Mouse (Mus musculus): ENCODE data around the gene Neurl1a. TPM values are rescaled to one million over a fixed set of nuclear protein-coding genes. Genes with fewer than 3 reads are reported as not detected.

The Neurl1a gene
- polyA plus RNA-seq, 1 experiment, result 3.7 TPM

DNA sequence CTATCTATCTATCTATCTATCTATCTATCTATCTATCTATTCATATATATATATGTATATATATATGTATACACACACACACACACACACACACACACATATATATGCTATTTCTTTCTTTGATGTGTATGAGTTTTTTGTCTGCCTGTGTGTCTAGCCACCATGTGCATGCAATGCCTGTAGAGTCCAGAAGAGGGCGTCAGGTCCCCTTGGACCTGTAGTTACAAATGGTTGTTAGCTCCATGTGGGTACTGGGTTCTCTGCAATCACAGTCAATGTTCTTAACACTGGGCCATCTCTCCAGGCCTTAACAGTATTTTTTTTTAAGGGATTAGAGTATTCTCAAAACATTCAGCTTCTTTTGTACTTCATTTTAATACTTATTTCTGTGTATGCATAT lies 34.9 kb downstream of the Neurl1a start:
- H3ac ChIP-seq (ENCODE audit: control insufficient read depth, insufficient read length, low read depth), result no peak overlapping the region
- no peaks in the 10 kb centered on the region for H3K27me3 ChIP-seq (ENCODE audit: control insufficient read depth, insufficient read depth, insufficient read length)
- H3K4me3 ChIP-seq (ENCODE audit: insufficient read depth, poor library complexity, severe bottlenecking), result no peak overlapping the region
- no peaks in the 10 kb centered on the region for H3K79me2 ChIP-seq (ENCODE audit: control insufficient read depth, insufficient read depth)
- TF ChIP-seq MYOG (IDR thresholded peaks at IDR 0.05; ENCODE audit: control insufficient read depth, extremely low read depth, insufficient read length), result no peak
- no peak for TF ChIP-seq MYOD1 (IDR thresholded peaks at IDR 0.05; ENCODE audit: control insufficient read depth, insufficient read length, low read depth)
- TF ChIP-seq FOSL1 (IDR thresholded peaks at IDR 0.05; ENCODE audit: insufficient read depth, low read length, poor library complexity, severe bottlenecking), result no peak
- no peak for TF ChIP-seq MAX (IDR thresholded peaks at IDR 0.05)
- TF ChIP-seq CTCF (IDR thresholded peaks at IDR 0.05; ENCODE audit: control insufficient read depth, insufficient read depth, insufficient read length), result no peak
- no peaks in the 10 kb centered on the region for H3K79me3 ChIP-seq (ENCODE audit: low read depth)
- no peaks in the 10 kb centered on the region for H3K36me3 ChIP-seq (ENCODE audit: control insufficient read depth, insufficient read depth)

DNA sequence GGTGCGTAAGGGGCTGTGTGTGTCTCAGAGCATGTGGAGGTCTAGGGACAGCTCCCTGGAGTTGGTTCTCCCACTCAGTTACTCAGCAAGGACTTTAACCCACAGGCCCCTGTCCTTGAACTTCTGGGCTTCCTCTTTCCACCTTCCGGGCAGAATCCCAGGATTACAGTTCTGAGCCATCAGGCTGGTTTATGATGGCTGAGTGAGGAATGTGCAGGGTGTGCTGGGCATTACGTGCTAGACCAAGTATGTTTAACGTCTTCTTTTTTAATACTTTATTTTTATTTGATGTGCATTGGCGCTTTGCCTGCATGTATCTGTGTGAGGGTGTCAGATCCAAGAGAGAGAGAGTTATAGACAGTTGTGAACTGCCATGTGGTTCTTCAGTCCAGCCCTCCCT lies 38.1 kb downstream of the Neurl1a start:
- Histone ChIP-seq H3K79me3 (ENCODE audit: low read depth) (no peaks in the 10 kb centered on the region), H3K79me2 (ENCODE audit: control insufficient read depth, insufficient read depth) (no peaks in the 10 kb centered on the region), H3K4me3 (ENCODE audit: insufficient read depth, poor library complexity, severe bottlenecking) (no peak overlapping the region), H3K27me3 (ENCODE audit: control insufficient read depth, insufficient read depth, insufficient read length) (no peaks in the 10 kb centered on the region), H3ac (ENCODE audit: control insufficient read depth, insufficient read length, low read depth) (no peak overlapping the region), H3K36me3 (ENCODE audit: control insufficient read depth, insufficient read depth) (no peaks in the 10 kb centered on the region)
- TF ChIP-seq CEBPB (IDR thresholded peaks at IDR 0.05; ENCODE audit: low read depth) (no peak), FOSL1 (IDR thresholded peaks at IDR 0.05; ENCODE audit: insufficient read depth, low read length, poor library complexity, severe bottlenecking) (no peak), MYOD1 (IDR thresholded peaks at IDR 0.05; ENCODE audit: control insufficient read depth, insufficient read length, low read depth) (no peak), CTCF (IDR thresholded peaks at IDR 0.05; ENCODE audit: control insufficient read depth, insufficient read depth, insufficient read length) (no peak)

DNA sequence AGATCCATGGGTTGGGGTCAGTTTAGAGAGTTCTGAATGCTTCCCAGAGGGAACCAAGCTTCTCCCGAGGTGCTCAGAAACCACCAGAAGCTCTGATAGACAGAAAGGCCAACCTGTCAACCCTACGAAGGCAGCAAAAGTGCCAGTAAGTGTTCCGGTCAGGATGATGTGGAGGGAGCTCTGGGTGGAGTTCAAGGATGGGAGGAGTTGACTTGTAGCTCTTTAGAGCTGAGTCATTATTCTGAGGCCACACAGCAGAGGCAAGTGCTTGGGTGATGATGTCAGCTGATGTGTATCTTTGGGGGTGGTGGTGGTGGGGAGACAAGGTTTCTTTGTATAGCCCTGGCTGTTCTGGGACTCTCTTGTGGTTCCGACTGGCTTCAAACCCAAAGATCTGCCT lies 41.0 kb downstream of the Neurl1a start:
- no peak overlapping the region for H3K4me3 ChIP-seq (ENCODE audit: insufficient read depth, poor library complexity, severe bottlenecking)
- TF ChIP-seq CTCF (IDR thresholded peaks at IDR 0.05; ENCODE audit: control insufficient read depth, insufficient read depth, insufficient read length) (no peak), FOSL1 (IDR thresholded peaks at IDR 0.05; ENCODE audit: insufficient read depth, low read length, poor library complexity, severe bottlenecking) (peak; percentile 45), CEBPB (IDR thresholded peaks at IDR 0.05; ENCODE audit: low read depth) (peak; percentile 7), MYOD1 (IDR thresholded peaks at IDR 0.05; ENCODE audit: control insufficient read depth, insufficient read length, low read depth) (peak; percentile 34)
- H3ac ChIP-seq (ENCODE audit: control insufficient read depth, insufficient read length, low read depth), result no peak overlapping the region
- H3K27me3 ChIP-seq (ENCODE audit: control insufficient read depth, insufficient read depth, insufficient read length), result no peaks in the 10 kb centered on the region
- no peaks in the 10 kb centered on the region for H3K79me3 ChIP-seq (ENCODE audit: low read depth)
- H3K79me2 ChIP-seq (ENCODE audit: control insufficient read depth, insufficient read depth), result no peaks in the 10 kb centered on the region
- no peaks in the 10 kb centered on the region for H3K36me3 ChIP-seq (ENCODE audit: control insufficient read depth, insufficient read depth)

DNA sequence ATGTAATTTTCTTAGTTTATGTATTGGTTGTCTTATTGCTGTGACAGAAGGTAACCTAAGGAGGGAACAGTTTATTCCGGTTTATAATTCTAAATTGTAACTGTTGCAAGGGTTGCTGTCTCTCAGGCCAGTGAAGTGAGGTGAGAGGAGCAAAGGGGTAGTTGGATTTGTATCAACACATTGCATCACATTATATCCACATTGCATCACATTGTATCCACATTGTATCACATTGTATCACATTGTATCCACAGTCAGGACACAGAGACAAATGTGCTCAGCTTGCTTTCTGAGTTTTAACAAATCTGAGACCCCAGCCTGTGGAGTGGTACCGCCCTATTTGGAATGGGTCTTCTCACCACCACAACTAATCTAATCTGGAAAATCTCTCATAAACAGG lies 41.6 kb downstream of the Neurl1a start:
- Histone ChIP-seq H3K79me3 (ENCODE audit: low read depth) (no peaks in the 10 kb centered on the region), H3K36me3 (ENCODE audit: control insufficient read depth, insufficient read depth) (no peaks in the 10 kb centered on the region), H3K4me3 (ENCODE audit: insufficient read depth, poor library complexity, severe bottlenecking) (no peak overlapping the region), H3K27me3 (ENCODE audit: control insufficient read depth, insufficient read depth, insufficient read length) (no peaks in the 10 kb centered on the region), H3K79me2 (ENCODE audit: control insufficient read depth, insufficient read depth) (no peaks in the 10 kb centered on the region), H3ac (ENCODE audit: control insufficient read depth, insufficient read length, low read depth) (no peak overlapping the region)
- TF ChIP-seq MYOG (IDR thresholded peaks at IDR 0.05; ENCODE audit: control insufficient read depth, extremely low read depth, insufficient read length) (no peak), CTCF (IDR thresholded peaks at IDR 0.05; ENCODE audit: control insufficient read depth, insufficient read depth, insufficient read length) (no peak), CEBPB (IDR thresholded peaks at IDR 0.05; ENCODE audit: low read depth) (no peak), USF1 (IDR thresholded peaks at IDR 0.05; ENCODE audit: low read depth) (no peak), MAX (IDR thresholded peaks at IDR 0.05) (no peak), MYOD1 (IDR thresholded peaks at IDR 0.05; ENCODE audit: control insufficient read depth, insufficient read length, low read depth) (no peak), FOSL1 (IDR thresholded peaks at IDR 0.05; ENCODE audit: insufficient read depth, low read length, poor library complexity, severe bottlenecking) (no peak)

DNA sequence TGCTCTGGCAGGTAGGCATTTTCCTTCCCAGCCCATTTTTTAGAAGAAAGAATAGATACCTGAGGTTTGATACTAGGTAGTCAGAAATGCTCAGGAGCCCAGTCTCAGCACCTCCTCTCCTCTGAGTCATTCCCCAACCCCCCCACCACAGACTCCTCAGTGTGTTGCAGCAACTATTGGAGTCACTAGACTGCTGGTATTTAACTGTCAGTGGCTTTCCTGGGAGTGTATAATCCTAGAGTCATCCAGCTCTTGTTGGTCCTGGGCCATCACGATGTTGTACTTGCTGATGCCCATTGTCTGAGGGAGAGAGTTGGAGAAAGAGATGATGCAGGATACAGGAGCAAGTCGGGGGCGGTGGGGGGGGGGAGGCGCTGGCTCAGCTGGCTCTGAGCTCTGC lies 42.4 kb downstream of the Neurl1a start:
- Histone ChIP-seq H3ac (ENCODE audit: control insufficient read depth, insufficient read length, low read depth) (no peak overlapping the region), H3K36me3 (ENCODE audit: control insufficient read depth, insufficient read depth) (no peaks in the 10 kb centered on the region), H3K79me2 (ENCODE audit: control insufficient read depth, insufficient read depth) (no peaks in the 10 kb centered on the region), H3K27me3 (ENCODE audit: control insufficient read depth, insufficient read depth, insufficient read length) (no peaks in the 10 kb centered on the region), H3K4me3 (ENCODE audit: insufficient read depth, poor library complexity, severe bottlenecking) (no peak overlapping the region), H3K79me3 (ENCODE audit: low read depth) (no peaks in the 10 kb centered on the region)
- TF ChIP-seq CEBPB (IDR thresholded peaks at IDR 0.05; ENCODE audit: low read depth), result peak; percentile 60
- no peak for TF ChIP-seq CTCF (IDR thresholded peaks at IDR 0.05; ENCODE audit: control insufficient read depth, insufficient read depth, insufficient read length)
- no peak for TF ChIP-seq MAX (IDR thresholded peaks at IDR 0.05)

DNA sequence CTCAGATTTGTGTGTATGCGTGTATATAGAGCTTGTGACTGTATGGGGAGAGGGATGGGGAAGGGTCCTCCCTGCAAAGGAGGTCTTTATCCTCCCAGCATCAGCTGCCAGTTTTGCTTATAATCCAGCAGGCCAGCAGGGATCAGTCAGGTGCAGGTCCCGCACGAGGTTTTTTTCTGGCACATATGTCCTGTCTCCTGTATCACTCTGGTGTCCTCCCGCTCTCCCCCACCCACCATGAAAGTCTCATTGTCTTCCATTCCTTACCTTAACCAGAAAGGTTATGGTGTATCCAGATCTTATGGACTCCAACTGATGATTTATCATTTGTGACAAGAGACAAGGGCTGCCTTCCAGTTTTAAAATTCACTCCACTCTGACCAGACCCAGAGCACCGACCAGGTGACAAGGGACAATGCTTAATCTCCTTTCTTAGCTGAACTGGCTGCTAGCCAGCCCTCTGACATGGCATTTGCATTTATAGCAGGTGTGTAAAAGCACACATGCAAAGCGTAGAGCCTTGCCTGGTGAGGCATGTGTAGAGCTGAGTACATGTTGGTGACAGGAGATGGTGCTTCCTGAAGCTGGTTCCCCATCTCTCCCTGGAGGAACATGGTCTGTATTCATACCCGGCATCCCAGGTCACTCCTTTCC lies 43.0 kb downstream of the Neurl1a start:
- no peaks in the 10 kb centered on the region for H3K36me3 ChIP-seq (ENCODE audit: control insufficient read depth, insufficient read depth)
- H3K4me3 ChIP-seq (ENCODE audit: insufficient read depth, poor library complexity, severe bottlenecking), result no peak overlapping the region
- H3K79me2 ChIP-seq (ENCODE audit: control insufficient read depth, insufficient read depth), result no peaks in the 10 kb centered on the region
- H3ac ChIP-seq (ENCODE audit: control insufficient read depth, insufficient read length, low read depth), result no peak overlapping the region
- TF ChIP-seq USF1 (IDR thresholded peaks at IDR 0.05; ENCODE audit: low read depth) (no peak), CTCF (IDR thresholded peaks at IDR 0.05; ENCODE audit: control insufficient read depth, insufficient read depth, insufficient read length) (no peak), MYOD1 (IDR thresholded peaks at IDR 0.05; ENCODE audit: control insufficient read depth, insufficient read length, low read depth) (no peak)
- no peaks in the 10 kb centered on the region for H3K79me3 ChIP-seq (ENCODE audit: low read depth)
- no peaks in the 10 kb centered on the region for H3K27me3 ChIP-seq (ENCODE audit: control insufficient read depth, insufficient read depth, insufficient read length)

Data from C2C12 (cell line).